Mouse (Mus musculus): Measurements from ENCODE around the gene Arpc5.

Gene Arpc5

GRCm38 (mm10) chr1:152766804-152767748 lies 734 bp downstream of the Arpc5 start:
- TF ChIP-seq GATA4 (IDR thresholded peaks at IDR 0.05; ENCODE audit: insufficient replicate concordance, low read length) = no peak

- TF ChIP-seq GATA4 (IDR thresholded peaks at IDR 0.05; ENCODE audit: insufficient replicate concordance, low read length) = no peak
These were observed 1.6 kb downstream of the Arpc5 start for GRCm38 (mm10) chr1:152767749-152768488.

GRCm38 (mm10) chr1:152771016-152771415 lies 4.7 kb downstream of the Arpc5 start:
- no peak for TF ChIP-seq GATA4 (IDR thresholded peaks at IDR 0.05; ENCODE audit: insufficient replicate concordance, low read length)

GRCm38 (mm10) chr1:152779071-152779737 lies 12.9 kb downstream of the Arpc5 start:
- TF ChIP-seq GATA4 (IDR thresholded peaks at IDR 0.05; ENCODE audit: insufficient replicate concordance, low read length) = no peak

DNA sequence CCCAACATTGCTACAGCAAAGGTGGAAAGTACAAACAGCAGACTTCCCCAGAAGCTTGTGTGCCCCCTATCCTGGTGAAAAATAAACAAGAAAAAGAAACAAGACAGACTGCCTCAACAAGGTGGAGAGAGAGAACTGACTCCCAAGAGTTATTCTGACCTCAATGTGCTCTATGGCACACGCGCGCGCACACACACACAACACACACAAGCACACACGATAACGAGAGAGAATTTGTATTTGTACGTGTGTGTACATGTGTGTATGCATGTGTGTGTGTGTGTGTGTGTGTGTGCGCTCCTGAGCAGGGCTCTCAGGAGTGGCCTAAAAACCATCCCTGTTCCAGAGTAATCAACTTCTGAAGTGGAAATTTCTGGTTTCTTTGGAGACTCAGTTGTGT lies 18.3 kb downstream of the Arpc5 start:
- TF ChIP-seq GATA4 (IDR thresholded peaks at IDR 0.05; ENCODE audit: insufficient replicate concordance, low read length) = no peak

- no peak for TF ChIP-seq GATA4 (IDR thresholded peaks at IDR 0.05; ENCODE audit: insufficient replicate concordance, low read length)
These were observed 20.6 kb downstream of the Arpc5 start for GRCm38 (mm10) chr1:152786953-152787352.

DNA sequence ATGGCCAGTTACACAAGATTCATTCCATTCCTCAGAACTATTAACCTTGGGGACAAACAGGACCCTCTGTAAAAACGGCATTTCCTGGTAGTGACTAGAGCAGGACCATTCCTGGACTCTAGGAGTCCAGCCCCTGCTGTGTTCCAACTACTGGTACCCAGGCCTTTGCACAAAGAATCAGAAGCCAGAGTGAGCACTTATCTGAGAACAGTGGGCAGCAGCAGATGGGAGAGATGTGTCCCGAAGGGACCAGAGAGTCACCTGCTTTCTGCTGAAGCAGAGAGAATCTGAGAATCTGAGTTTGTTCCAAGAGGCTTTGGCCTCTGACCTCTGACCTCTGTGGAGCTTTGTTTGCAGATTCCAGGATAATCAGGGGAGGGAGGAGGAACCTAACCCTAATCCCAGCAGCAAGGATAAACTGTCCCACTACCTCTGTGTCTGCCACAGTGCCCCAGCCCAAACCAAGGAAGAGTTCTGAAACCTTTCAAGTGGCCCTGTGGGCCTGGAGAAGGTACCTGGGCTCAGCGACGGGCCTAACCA lies 21.8 kb downstream of the Arpc5 start:
- no peak for TF ChIP-seq GATA4 (IDR thresholded peaks at IDR 0.05; ENCODE audit: insufficient replicate concordance, low read length)

GRCm38 (mm10) chr1:152790254-152790653 lies 23.9 kb downstream of the Arpc5 start:
- TF ChIP-seq GATA4 (IDR thresholded peaks at IDR 0.05; ENCODE audit: insufficient replicate concordance, low read length) = no peak

DNA sequence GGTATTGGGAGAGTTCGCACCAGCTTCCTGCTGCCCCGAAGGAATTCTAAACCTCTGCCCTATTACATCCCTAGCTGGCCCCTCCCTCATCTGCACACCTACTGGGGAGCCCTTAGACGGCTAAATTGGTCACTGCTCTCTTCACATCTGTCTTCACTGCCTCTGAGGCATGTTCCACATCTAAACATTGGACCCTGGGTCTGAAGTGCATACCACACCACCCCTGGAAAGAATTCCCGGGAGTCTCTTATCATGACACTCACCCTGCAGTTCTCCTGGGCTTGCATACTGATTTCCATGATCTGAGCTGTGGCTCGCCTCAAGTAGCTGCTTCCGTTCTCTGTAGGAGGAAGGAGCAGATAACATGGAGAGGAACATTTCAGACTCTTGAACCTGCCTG lies 24.5 kb downstream of the Arpc5 start:
- peak; percentile 48; the same call in 1 of the 2 replicates for TF ChIP-seq GATA4 (IDR thresholded peaks at IDR 0.05; ENCODE audit: insufficient replicate concordance, low read length)

GRCm38 (mm10) chr1:152791269-152791668 lies 24.9 kb downstream of the Arpc5 start:
- TF ChIP-seq GATA4 (IDR thresholded peaks at IDR 0.05; ENCODE audit: insufficient replicate concordance, low read length) = no peak

- no peak for TF ChIP-seq GATA4 (IDR thresholded peaks at IDR 0.05; ENCODE audit: insufficient replicate concordance, low read length)
These were observed 26.6 kb downstream of the Arpc5 start for GRCm38 (mm10) chr1:152792736-152793494.

GRCm38 (mm10) chr1:152793495-152794130 lies 27.3 kb downstream of the Arpc5 start:
- TF ChIP-seq GATA4 (IDR thresholded peaks at IDR 0.05; ENCODE audit: insufficient replicate concordance, low read length) = no peak

DNA sequence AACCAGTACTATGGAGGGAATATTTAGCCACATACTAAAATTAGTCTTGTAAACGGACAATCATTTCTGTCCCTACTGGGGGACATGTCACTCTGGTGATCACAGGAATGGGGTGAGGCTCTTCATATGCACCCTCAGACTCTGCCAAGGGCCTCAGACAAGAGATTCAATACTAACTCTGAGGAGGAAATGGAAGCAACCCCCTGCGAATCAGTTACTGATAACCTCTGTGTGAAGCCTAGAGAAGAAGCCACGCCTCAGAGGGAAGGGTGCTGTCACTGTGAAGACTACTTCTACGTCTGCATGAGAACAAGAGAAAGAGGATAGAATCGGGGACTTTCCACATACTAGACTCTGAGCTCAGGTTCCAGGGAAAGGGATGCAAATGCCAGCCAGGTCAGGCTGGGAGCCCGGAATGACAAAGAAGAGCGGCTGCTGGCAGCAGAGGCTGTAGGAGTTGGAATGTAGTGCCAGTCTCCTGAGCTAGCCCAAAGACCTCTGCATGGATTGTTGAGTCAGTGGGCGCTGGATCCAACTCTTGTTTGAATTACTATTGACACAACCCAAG lies 29.4 kb downstream of the Arpc5 start:
- TF ChIP-seq GATA4 (IDR thresholded peaks at IDR 0.05; ENCODE audit: insufficient replicate concordance, low read length) = no peak

Data from liver, adult (tissue).